Mouse (Mus musculus): ENCODE results near the gene Gm20869. TPM values are rescaled to one million over a fixed set of nuclear protein-coding genes. Genes with fewer than 3 reads are reported as not detected.
"Not testable (repeated sequence)": the region's sequence is repeated elsewhere in the genome, so short reads cannot be mapped to it uniquely, and the experiment has no call there.

Gene Gm20869
- polyA plus RNA-seq (2012; ENCODE audit: insufficient read depth, low replicate concordance), result not detected in 2 replicates

- not testable (repeated sequence) for H3K27me3 ChIP-seq (replicated peaks); H3K9me3 ChIP-seq; H3K4me3 ChIP-seq (replicated peaks); H3K36me3 ChIP-seq (replicated peaks; ENCODE audit: low read length); H3K4me1 ChIP-seq
Measured at GRCm38 (mm10) chrY:71469149-71469548, at the start of gene Gm20869. Gene Gm20869, plus strand, starts transcription at chrY:71469449.

Other genes with a start within 250 kb of the Gm20869 start
- not detected in 2 replicates for gene Gm20870, start 222.6 kb downstream of the Gm20869 start, polyA plus RNA-seq (2012; ENCODE audit: insufficient read depth, low replicate concordance)